Mouse (Mus musculus) gastrocnemius, postnatal 36 days (tissue): ENCODE measurements around the gene Pms2. TPM values are rescaled to one million over a fixed set of nuclear protein-coding genes. Genes with fewer than 3 reads are reported as not detected.

Experiments
- DNase-seq, 2 experiments: peaks; one replicate each; pipeline ENCODE4 v3.0.0; 2022
- intact Hi-C: fragments of 180-260 bp; cut with DNase I; formaldehyde crosslinking; loops from one replicate; pipeline ENCODE4 v1.15.1; 2025
- total RNA-seq, 2 experiments: library from RNA; stranded (reverse); gene quantifications; 2 replicates each; pipeline ENCODE4 v1.2.3; 2021

Gene Pms2
- total RNA-seq, 2 experiments from 2014 or later, result 4.4 to 4.5 TPM

- DNase-seq, result no peak
- intact Hi-C loops, result no loop called here
Measured at GRCm38 (mm10) chr5:143931863-143932580, 22.3 kb downstream of the Pms2 start.

GRCm38 (mm10) chr5:143932831-143933230, 23.1 kb downstream of the Pms2 start, which contains the start of gene Rsph10b:
TSS of gene Rsph10b (plus strand) at chr5:143933035.
- intact Hi-C loops, result no loop called here
- DNase-seq, result no peak

- intact Hi-C loops, result no loop called here
- no peak for DNase-seq
Measured at GRCm38 (mm10) chr5:143933414-143933813, 23.6 kb downstream of the Pms2 start.

- no peak for DNase-seq
- intact Hi-C loops, result no loop called here
Measured at GRCm38 (mm10) chr5:143933875-143934274, 24.1 kb downstream of the Pms2 start.

GRCm38 (mm10) chr5:143936156-143936555, 26.4 kb downstream of the Pms2 start:
- DNase-seq, result no peak
- intact Hi-C loops, result no loop called here

GRCm38 (mm10) chr5:143941588-143941987, 31.8 kb downstream of the Pms2 start:
- intact Hi-C loops, result no loop called here

GRCm38 (mm10) chr5:143943231-143944125, 33.7 kb downstream of the Pms2 start:
- intact Hi-C loops, result no loop called here
- DNase-seq, result no peak

More at GRCm38 (mm10) chr5:143941588-143941987, 31.8 kb downstream of the Pms2 start:
- DNase-seq, result no peak

- intact Hi-C loops, result no loop called here
- no peak for DNase-seq
Measured at GRCm38 (mm10) chr5:143948361-143948760, 38.6 kb downstream of the Pms2 start.

- intact Hi-C loops, result no loop called here
Measured at GRCm38 (mm10) chr5:143950016-143950415, 40.3 kb downstream of the Pms2 start.

GRCm38 (mm10) chr5:143957101-143957500, 47.3 kb downstream of the Pms2 start:
- intact Hi-C loops, result no loop called here

More at GRCm38 (mm10) chr5:143950016-143950415, 40.3 kb downstream of the Pms2 start:
- no peak for DNase-seq

GRCm38 (mm10) chr5:143959551-143959950, 49.8 kb downstream of the Pms2 start:
- intact Hi-C loops, result no loop called here

More at GRCm38 (mm10) chr5:143957101-143957500, 47.3 kb downstream of the Pms2 start:
- DNase-seq, result no peak

GRCm38 (mm10) chr5:143961176-143961575, 51.4 kb downstream of the Pms2 start:
- intact Hi-C loops, result no loop called here
- DNase-seq, result no peak

More at GRCm38 (mm10) chr5:143959551-143959950, 49.8 kb downstream of the Pms2 start:
- no peak for DNase-seq

- no peak for DNase-seq
- intact Hi-C loops, result no loop called here
Measured at GRCm38 (mm10) chr5:143965586-143966345, 56.0 kb downstream of the Pms2 start.

GRCm38 (mm10) chr5:143966671-143967070, 56.9 kb downstream of the Pms2 start:
- intact Hi-C loops, result no loop called here
- no peak for DNase-seq

- intact Hi-C loops, result no loop called here
- no peak for DNase-seq
Measured at GRCm38 (mm10) chr5:143972628-143973027, 62.9 kb downstream of the Pms2 start.

GRCm38 (mm10) chr5:143974931-143975630, 65.3 kb downstream of the Pms2 start:
- intact Hi-C loops, result no loop called here
- peak; percentile 38 to 61 for DNase-seq

- intact Hi-C loops, result no loop called here
- no peak for DNase-seq
Measured at GRCm38 (mm10) chr5:143975631-143975933, 65.8 kb downstream of the Pms2 start.

- DNase-seq, result no peak
- intact Hi-C loops, result no loop called here
Measured at GRCm38 (mm10) chr5:143976232-143976631, 66.5 kb downstream of the Pms2 start.

- intact Hi-C loops, result no loop called here
- peak in 1 of 2 experiments; percentile 4 for DNase-seq
Measured at GRCm38 (mm10) chr5:143976726-143977431, 67.1 kb downstream of the Pms2 start.
